Mouse (Mus musculus) ovary, adult 18-20 months (tissue): Measurements from ENCODE around the gene Thy1.

Source experiments
- DNase-seq: peaks from one replicate; pipeline ENCODE4 v3.0.0; 2022; ENCODE audit warnings: low spot score, mixed read lengths

Gene Thy1

GRCm38 (mm10) chr9:44042836-44043707 is at the start of gene Thy1:
Thy1 (plus strand) TSS chr9:44043384.
- no peak for DNase-seq

- DNase-seq: no peak
These were observed 45.5 kb upstream of the Thy1 start for GRCm38 (mm10) chr9:43997681-43998080.

- no peak for DNase-seq
These were observed 44.3 kb upstream of the Thy1 start for GRCm38 (mm10) chr9:43998851-43999250.

- DNase-seq: no peak
These were observed 38.8 kb upstream of the Thy1 start for GRCm38 (mm10) chr9:44004362-44004761.

- no peak for DNase-seq
These were observed 37.9 kb upstream of the Thy1 start for GRCm38 (mm10) chr9:44005305-44005704.

GRCm38 (mm10) chr9:44007323-44007722 is 35.9 kb upstream of the Thy1 start:
- no peak for DNase-seq

- DNase-seq: no peak
These were observed 35.2 kb upstream of the Thy1 start for GRCm38 (mm10) chr9:44007991-44008390.

- no peak for DNase-seq
These were observed 32.3 kb upstream of the Thy1 start for GRCm38 (mm10) chr9:44010900-44011299.

GRCm38 (mm10) chr9:44011668-44012067 is 31.5 kb upstream of the Thy1 start:
- DNase-seq: no peak

GRCm38 (mm10) chr9:44012164-44012563 is 31.0 kb upstream of the Thy1 start:
- DNase-seq: no peak

GRCm38 (mm10) chr9:44012761-44013301 is 30.4 kb upstream of the Thy1 start:
- no peak for DNase-seq

GRCm38 (mm10) chr9:44013781-44014180 is 29.4 kb upstream of the Thy1 start:
- no peak for DNase-seq

GRCm38 (mm10) chr9:44016304-44016703 is 26.9 kb upstream of the Thy1 start:
- DNase-seq: no peak

GRCm38 (mm10) chr9:44017846-44018245 is 25.3 kb upstream of the Thy1 start:
- no peak for DNase-seq

GRCm38 (mm10) chr9:44020001-44020400 is 23.2 kb upstream of the Thy1 start:
- no peak for DNase-seq

- no peak for DNase-seq
These were observed 20.9 kb upstream of the Thy1 start for GRCm38 (mm10) chr9:44022100-44022847.

- no peak for DNase-seq
These were observed 19.1 kb upstream of the Thy1 start for GRCm38 (mm10) chr9:44024096-44024495.

GRCm38 (mm10) chr9:44029580-44030236 is 13.5 kb upstream of the Thy1 start:
- no peak for DNase-seq

GRCm38 (mm10) chr9:44030646-44031045 is 12.5 kb upstream of the Thy1 start:
- no peak for DNase-seq

GRCm38 (mm10) chr9:44031079-44031478 is 12.1 kb upstream of the Thy1 start:
- DNase-seq: no peak

GRCm38 (mm10) chr9:44031946-44032345 is 11.2 kb upstream of the Thy1 start:
- DNase-seq: no peak

- DNase-seq: no peak
These were observed 9.9 kb upstream of the Thy1 start for GRCm38 (mm10) chr9:44033317-44033716.
